Mouse (Mus musculus): ENCODE measurements around the gene Slc25a39. TPM values are rescaled to one million over a fixed set of nuclear protein-coding genes. Genes with fewer than 3 reads are reported as not detected.

The Slc25a39 gene
- total and polyA plus RNA-seq, 3 experiments, result 183 to 325 TPM; not detected in 1

DNA sequence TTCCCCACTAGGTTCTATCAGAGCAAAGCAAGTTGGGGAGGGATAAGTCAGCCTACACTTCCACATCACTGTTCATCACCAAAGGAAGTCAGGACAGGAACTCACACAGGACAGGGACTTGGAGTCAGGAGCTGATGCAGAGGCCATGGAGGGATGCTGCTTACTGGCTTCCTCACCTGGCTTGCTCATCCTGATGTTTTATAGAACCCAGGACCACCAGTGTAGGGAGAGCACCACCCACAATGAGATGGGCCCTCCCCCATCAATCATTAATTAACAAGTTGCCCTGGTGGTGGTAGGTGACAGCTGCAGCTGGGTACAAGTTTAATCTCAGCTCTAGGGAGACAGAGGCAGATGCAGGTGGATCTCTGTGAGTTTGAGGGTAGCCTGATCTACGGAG lies 9.4 kb upstream of the Slc25a39 start:
- no peak overlapping the region for H3K9ac ChIP-seq (ENCODE audit: control insufficient read depth, low read depth, low read length, poor library complexity, severe bottlenecking)
- H3K27me3 ChIP-seq (ENCODE audit: control insufficient read depth in 1 of 2, insufficient read depth in 2 of 2, low read length in 2 of 2), result peaks cover 22 to 47% of the 10 kb centered on the region in 2 experiments
- no peak for TF ChIP-seq SIN3A (IDR thresholded peaks at IDR 0.05; ENCODE audit: low read length)
- no peak for TF ChIP-seq MXI1 (IDR thresholded peaks at IDR 0.05; ENCODE audit: low read depth, low read length)
- TF ChIP-seq KAT2A (conservative IDR thresholded peaks at IDR 0.05; ENCODE audit: low read depth, low read length), result no peak
- no peak for TF ChIP-seq MYB (IDR thresholded peaks at IDR 0.05; ENCODE audit: low read depth, low read length)
- H3K36me3 ChIP-seq (ENCODE audit: control insufficient read depth in 1 of 2, insufficient read depth in 2 of 2, low read length in 2 of 2), result no peaks in the 10 kb centered on the region
- no peaks in the 10 kb centered on the region for H3K4me1 ChIP-seq (ENCODE audit: control insufficient read depth in 1 of 2, insufficient read depth in 2 of 2, low read length in 2 of 2)
- H3K79me2 ChIP-seq (ENCODE audit: control insufficient read depth, insufficient read depth, low read length, poor library complexity), result no peaks in the 10 kb centered on the region
- no peak for DNase-seq (ENCODE audit: low read depth, low spot score)
- H3K4me3 ChIP-seq (ENCODE audit: control insufficient read depth in 1 of 2, insufficient read depth in 1 of 2, low read depth in 2 of 2, low read length in 2 of 2), result no peak overlapping the region
- no peaks in the 10 kb centered on the region for H3K9me3 ChIP-seq (replicated peaks; ENCODE audit: insufficient read depth, low read length)
- H3K27ac ChIP-seq (ENCODE audit: control insufficient read depth, low read depth, low read length), result no peak overlapping the region

DNA sequence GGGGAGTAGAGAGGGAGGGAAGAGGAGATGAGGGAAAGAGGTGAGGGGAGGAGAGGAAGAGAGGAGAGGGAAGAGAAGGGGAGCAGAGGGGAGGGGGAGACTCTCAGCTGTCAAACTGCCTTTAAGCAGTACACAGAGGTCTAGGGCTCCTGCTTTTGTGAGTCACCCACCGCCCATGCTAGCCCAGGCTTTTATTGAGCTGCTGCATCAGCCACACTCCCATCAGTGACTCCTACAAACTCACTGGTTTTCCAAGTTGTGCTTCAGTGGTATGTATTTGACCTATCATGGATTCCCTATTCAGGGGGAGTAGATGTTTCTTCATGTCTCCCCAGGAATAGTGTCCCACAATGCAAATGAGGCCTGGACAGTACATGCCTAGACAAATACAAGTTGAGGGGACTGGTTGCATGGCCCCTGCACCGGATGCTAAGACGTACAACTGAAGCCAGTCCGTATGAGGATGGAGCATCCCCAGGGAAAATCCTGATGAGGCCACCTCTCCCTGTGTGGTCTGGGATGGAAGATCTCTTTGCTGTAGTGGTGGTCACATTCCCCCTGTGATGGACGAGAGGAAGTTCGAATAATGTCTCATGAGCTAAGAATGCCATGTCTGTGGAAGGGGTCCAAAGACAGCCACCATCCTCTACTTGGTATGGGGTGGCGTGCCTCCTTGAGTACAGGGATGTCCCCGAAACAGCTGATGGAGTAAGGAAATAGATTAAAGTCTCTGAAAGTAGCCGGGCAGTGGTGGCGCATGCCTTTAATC lies 7.5 kb upstream of the Slc25a39 start:
- DNase-seq (ENCODE audit: low read depth, low spot score), result no peak
- Histone ChIP-seq H3K9me3 (replicated peaks; ENCODE audit: insufficient read depth, low read length) (no peaks in the 10 kb centered on the region), H3K36me3 (ENCODE audit: control insufficient read depth in 1 of 2, insufficient read depth in 2 of 2, low read length in 2 of 2) (no peaks in the 10 kb centered on the region; a peak in 1 of 4 replicates), H3K79me2 (ENCODE audit: control insufficient read depth, insufficient read depth, low read length, poor library complexity) (no peaks in the 10 kb centered on the region), H3K4me3 (ENCODE audit: control insufficient read depth in 1 of 2, insufficient read depth in 1 of 2, low read depth in 2 of 2, low read length in 2 of 2) (no peak overlapping the region), H3K27me3 (ENCODE audit: control insufficient read depth in 1 of 2, insufficient read depth in 2 of 2, low read length in 2 of 2) (peaks cover 12 to 39% of the 10 kb centered on the region in 2 experiments), H3K9ac (ENCODE audit: control insufficient read depth, low read depth, low read length, poor library complexity, severe bottlenecking) (no peak overlapping the region), H3K4me1 (ENCODE audit: control insufficient read depth in 1 of 2, insufficient read depth in 2 of 2, low read length in 2 of 2) (peaks cover 4 to 7% of the 10 kb centered on the region in 2 experiments; a peak in 3 of 4 replicates), H3K27ac (ENCODE audit: control insufficient read depth, low read depth, low read length) (no peak overlapping the region)
- TF ChIP-seq GATA1 (IDR thresholded peaks at IDR 0.05; ENCODE audit: low read depth, low read length), result no peak
- TF ChIP-seq MXI1 (IDR thresholded peaks at IDR 0.05; ENCODE audit: low read depth, low read length), result no peak
- no peak for TF ChIP-seq MYB (IDR thresholded peaks at IDR 0.05; ENCODE audit: low read depth, low read length)
- no peak for TF ChIP-seq MYC (IDR thresholded peaks at IDR 0.05; ENCODE audit: low read depth, low read length)
- no peak for TF ChIP-seq CTCF (IDR thresholded peaks at IDR 0.05 in 2 of 3, conservative IDR thresholded peaks at IDR 0.05 in 1 of 3; ENCODE audit: control insufficient read depth in 1 of 3, insufficient read depth in 1 of 3, low read depth in 2 of 3, low read length in 3 of 3, poor library complexity in 1 of 3, severe bottlenecking in 1 of 3)
- TF ChIP-seq NRF1 (IDR thresholded peaks at IDR 0.05; ENCODE audit: insufficient read depth, low read depth, low read length, poor library complexity, severe bottlenecking), result no peak
- no peak for TF ChIP-seq HCFC1 (IDR thresholded peaks at IDR 0.05; ENCODE audit: low read depth, low read length)

DNA sequence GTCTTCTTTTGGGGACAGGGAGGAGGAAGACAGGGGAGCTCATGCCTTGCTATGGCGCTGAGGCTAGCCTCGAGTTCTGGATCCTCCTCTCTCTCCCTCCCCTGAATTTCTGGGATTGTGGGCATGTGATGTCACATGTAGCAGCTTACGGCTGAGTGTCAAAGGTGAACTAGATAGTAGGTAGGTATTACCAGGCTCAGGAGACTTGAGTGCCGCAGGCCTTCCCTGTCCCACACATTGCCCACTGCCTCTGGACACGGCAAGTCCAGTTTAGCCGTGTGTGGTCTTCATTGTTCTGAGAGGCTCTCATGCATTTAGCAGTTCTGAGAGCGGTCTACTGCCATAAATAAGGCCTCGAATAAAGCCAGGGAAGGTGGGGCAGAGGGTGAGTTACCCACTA lies 5.3 kb upstream of the Slc25a39 start:
- Histone ChIP-seq H3K27ac (ENCODE audit: control insufficient read depth, low read depth, low read length) (no peak overlapping the region), H3K4me3 (ENCODE audit: control insufficient read depth in 1 of 2, insufficient read depth in 1 of 2, low read depth in 2 of 2, low read length in 2 of 2) (no peak overlapping the region), H3K9ac (ENCODE audit: control insufficient read depth, low read depth, low read length, poor library complexity, severe bottlenecking) (no peak overlapping the region), H3K79me2 (ENCODE audit: control insufficient read depth, insufficient read depth, low read length, poor library complexity) (no peaks in the 10 kb centered on the region; the same call in 1 of the 2 replicates), H3K27me3 (ENCODE audit: control insufficient read depth in 1 of 2, insufficient read depth in 2 of 2, low read length in 2 of 2) (peaks cover 4 to 24% of the 10 kb centered on the region in 2 experiments), H3K36me3 (ENCODE audit: control insufficient read depth in 1 of 2, insufficient read depth in 2 of 2, low read length in 2 of 2) (peaks cover 0 to 9% of the 10 kb centered on the region in 2 experiments; a peak in 2 of 4 replicates), H3K4me1 (ENCODE audit: control insufficient read depth in 1 of 2, insufficient read depth in 2 of 2, low read length in 2 of 2) (peaks cover 11 to 17% of the 10 kb centered on the region in 2 experiments), H3K9me3 (replicated peaks; ENCODE audit: insufficient read depth, low read length) (no peaks in the 10 kb centered on the region)
- no peak for TF ChIP-seq BHLHE40 (IDR thresholded peaks at IDR 0.05; ENCODE audit: borderline replicate concordance, low read depth, low read length)
- no peak for TF ChIP-seq CHD1 (IDR thresholded peaks at IDR 0.05; ENCODE audit: low read depth, low read length)
- no peak for TF ChIP-seq ELF1 (IDR thresholded peaks at IDR 0.05; ENCODE audit: low read depth, low read length)
- no peak for TF ChIP-seq ZMIZ1 (IDR thresholded peaks at IDR 0.05; ENCODE audit: low read depth, low read length)
- no peak for TF ChIP-seq MAFK (IDR thresholded peaks at IDR 0.05; ENCODE audit: borderline replicate concordance, low read depth, low read length)
- no peak for TF ChIP-seq MYB (IDR thresholded peaks at IDR 0.05; ENCODE audit: low read depth, low read length)
- TF ChIP-seq NELFE (IDR thresholded peaks at IDR 0.05; ENCODE audit: low read depth, low read length), result no peak
- no peak for TF ChIP-seq SIN3A (IDR thresholded peaks at IDR 0.05; ENCODE audit: low read length)
- no peak for TF ChIP-seq POLR2AphosphoS2 (IDR thresholded peaks at IDR 0.05; ENCODE audit: low read length)
- no peak for DNase-seq (ENCODE audit: low read depth, low spot score)

Measured in MEL (cell line).